Mouse (Mus musculus): ENCODE results near the gene Chst10.

Gene Chst10

DNA sequence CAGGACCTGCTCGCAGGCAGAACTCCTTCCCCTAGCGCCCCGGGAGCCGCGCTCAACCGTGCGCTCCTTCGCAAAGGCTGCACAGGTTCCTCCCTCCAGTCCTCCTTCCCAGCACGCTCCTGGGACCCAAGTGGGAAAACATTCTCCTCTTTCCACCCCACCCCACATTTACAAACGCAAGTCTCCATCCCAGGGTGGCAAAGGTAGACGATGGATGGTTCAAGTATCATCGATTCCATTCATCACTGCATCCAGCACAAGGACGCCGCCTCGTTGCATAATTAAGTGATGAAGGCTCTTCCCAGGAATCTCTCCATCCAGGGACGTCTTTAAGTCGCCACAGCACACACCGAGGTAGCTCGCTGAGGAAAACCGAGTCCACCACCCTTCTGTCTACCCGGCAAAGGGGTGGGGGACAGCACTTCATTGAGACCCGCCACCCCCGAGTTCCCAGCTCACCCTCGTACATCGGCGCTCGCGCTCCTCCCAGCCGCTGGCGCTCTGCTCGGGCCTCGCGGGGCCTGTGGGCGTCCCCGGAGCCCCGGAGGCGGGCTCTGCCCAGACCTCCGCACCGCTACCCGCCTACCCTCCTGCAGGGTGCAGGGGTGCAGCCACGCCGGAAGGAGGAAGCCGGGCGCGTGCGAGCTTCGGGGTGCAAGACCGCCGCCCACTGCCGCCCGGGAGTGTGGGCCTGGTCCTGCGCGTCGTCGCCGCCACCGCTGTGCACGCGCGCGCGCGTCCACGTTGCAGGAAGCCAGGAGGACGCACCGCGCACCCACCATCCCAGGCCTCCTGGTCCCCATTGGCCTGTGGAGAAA is at the start of gene Chst10:
Gene Chst10 (minus strand): TSS at position 731 of the 818 bp plus-strand sequence.
- under 1% methylated on average over 67 of the region's 67 CpGs for WGBS

GRCm38 (mm10) chr1:38939608-38940007 is 41.6 kb upstream of the Chst10 start:
- 34% methylated on average over 5 of the region's 5 CpGs for WGBS

GRCm38 (mm10) chr1:38938849-38939248 is 40.9 kb upstream of the Chst10 start, which contains the start of gene Nms:
Nms (plus strand) TSS chr1:38939149.
- WGBS: 84% methylated on average over 6 of the region's 6 CpGs

DNA sequence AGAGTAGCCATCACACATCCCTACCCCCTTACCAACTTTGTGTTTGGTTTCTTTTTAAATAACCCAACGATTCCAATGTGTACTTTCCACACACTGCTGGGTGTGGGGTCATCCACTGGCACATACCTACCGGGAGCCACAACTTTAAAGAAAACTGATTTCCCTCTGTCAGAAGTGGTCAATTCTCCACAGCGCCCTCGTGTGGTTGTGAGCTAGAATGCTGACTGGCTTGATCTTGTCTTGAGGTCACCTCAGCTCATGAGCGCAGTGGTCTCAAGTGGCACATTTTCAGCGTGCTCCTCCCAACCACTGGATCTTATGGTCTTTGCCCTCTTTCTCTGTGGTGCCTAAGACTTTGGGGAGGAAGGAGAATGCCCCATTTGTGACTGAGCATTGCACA is 38.8 kb upstream of the Chst10 start:
- 26% methylated on average over 6 of the region's 6 CpGs for WGBS

- 32% methylated on average over 5 of the region's 5 CpGs for WGBS
These were observed 36.7 kb upstream of the Chst10 start for GRCm38 (mm10) chr1:38934668-38935067.

GRCm38 (mm10) chr1:38930767-38931166 is 32.8 kb upstream of the Chst10 start:
- 42% methylated on average over 8 of the region's 8 CpGs for WGBS

DNA sequence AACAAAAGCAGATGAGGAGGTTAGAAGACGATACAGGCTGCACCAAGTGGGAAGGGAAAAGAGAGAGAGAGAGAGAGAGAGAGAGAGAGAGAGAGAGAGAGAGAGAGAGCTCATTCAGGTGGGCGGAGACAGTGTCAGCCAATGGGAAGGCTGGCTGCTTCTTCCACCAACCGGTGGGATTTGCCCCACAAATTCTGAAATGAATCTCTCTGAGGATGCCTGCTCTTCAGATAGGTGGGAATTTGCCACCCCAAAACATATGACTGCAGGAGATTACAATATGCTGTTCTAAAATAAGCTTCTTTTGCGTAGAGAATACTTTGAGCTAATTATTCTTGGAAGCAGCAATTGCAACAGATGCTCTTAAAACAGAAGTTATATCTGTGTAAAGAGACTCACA is 31.5 kb upstream of the Chst10 start:
- WGBS: 47% methylated on average over 4 of the region's 4 CpGs

GRCm38 (mm10) chr1:38928996-38929395 is 31.0 kb upstream of the Chst10 start:
- 55% methylated on average over 4 of the region's 4 CpGs for WGBS

GRCm38 (mm10) chr1:38903985-38904384 is 6.0 kb upstream of the Chst10 start:
- 85% methylated on average over 2 of the region's 2 CpGs for WGBS

DNA sequence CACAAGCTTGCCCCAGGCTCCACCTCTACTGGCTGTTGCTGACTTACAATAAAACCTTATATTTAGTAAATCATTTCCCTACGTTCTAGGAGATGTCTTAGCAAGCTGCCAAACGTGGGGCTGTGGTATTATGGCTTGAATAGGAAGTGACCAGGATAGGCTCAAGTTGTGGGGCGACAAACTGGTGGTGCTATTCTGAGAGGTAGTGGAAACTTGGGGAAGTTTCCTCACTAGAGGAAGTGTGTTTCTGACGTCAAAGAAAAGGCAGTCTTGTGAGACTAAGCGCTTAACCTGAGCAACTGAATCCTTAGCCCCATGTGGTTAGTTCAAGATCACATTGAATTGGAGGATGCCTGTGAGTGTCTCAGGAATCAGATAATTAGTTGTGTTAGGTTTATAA is 4.6 kb upstream of the Chst10 start:
- WGBS: 51% methylated on average over 5 of the region's 5 CpGs

- 53% methylated on average over 5 of the region's 5 CpGs for WGBS
These were observed 4.9 kb downstream of the Chst10 start for GRCm38 (mm10) chr1:38893081-38893480.

DNA sequence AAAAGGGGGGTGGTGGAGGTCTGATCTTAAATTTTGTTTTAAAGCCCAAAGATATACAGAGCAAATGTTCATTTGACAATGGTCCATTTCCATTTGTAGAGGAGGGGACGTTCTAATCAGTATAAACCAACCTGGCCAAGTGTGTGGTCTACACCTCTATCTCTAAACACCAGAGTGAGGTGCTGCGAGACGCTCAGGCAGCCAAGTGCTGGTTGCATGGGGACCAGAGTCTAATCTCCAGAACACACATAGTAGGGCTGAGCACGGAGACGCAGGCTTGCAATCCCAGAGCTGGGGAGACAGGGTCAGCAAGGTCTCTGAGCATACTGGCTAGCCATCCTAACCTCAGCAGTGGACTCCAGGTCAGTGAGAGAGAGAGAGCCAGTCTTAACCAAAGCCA is 6.5 kb downstream of the Chst10 start:
- WGBS: 97% methylated on average over 5 of the region's 5 CpGs

GRCm38 (mm10) chr1:38888803-38889202 is 9.2 kb downstream of the Chst10 start:
- 89% methylated on average over 6 of the region's 6 CpGs for WGBS

DNA sequence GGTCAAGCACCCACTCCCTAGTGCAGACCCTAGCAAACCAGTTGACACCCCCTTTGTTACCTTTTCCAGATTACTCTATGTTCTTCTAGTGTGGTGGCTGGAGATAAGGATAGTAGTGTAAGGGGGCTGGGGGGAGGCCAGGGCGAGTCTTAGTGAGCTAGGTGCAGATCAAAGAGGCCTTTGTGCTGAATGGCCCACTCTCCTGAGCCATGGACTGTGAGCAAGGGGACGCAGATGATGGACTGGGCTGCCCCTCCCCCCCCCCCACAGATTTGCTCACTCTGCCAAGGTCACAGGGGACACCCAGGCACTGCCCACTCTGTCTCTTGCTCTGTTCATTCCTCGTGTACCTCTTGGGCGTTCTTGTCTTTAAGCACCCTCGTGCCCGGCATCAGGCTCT is 10.9 kb downstream of the Chst10 start:
- WGBS: 79% methylated on average over 6 of the region's 6 CpGs

GRCm38 (mm10) chr1:38886602-38887001 is 11.4 kb downstream of the Chst10 start:
- WGBS: 82% methylated on average over 2 of the region's 2 CpGs

- 91% methylated on average over 2 of the region's 2 CpGs for WGBS
These were observed 12.0 kb downstream of the Chst10 start for GRCm38 (mm10) chr1:38885956-38886355.

DNA sequence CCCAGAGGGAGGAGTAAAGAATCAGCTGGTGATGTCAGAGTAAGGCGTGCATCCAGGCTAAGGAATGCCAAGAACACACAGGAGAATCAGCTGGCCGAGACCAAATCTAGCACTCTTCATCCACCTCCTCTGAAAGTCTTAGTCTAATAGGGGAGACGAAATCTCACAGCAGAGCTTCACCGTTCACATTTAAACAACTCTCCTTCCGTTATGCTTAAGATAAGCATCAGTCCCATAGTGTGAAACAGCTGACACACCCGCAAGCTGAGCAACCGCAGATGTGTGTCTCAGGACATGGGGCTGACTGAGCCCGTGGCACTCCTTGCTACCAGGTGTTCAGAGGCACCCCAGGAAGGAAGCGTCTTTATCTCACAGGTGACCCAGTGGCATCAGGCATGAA is 14.2 kb downstream of the Chst10 start:
- 72% methylated on average over 9 of the region's 9 CpGs for WGBS

DNA sequence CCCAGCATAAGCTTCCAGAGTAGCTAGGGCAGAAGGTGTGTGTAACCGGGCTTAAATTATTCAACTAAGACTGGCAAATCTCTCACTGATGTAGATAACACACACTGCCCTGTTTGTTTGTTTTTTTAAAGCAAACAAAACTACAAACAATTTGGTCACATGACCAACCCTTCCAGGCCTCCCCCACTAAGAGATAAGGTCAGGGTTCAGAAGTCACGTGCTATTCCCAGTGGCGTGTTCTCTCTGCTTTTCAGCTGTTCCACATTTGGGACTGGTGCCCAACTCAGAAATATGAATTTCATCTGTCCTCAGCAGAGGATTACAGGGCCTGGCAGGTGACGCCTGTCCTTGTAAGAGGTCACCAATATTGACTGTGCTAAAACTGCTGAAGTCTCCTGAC is 15.2 kb downstream of the Chst10 start:
- WGBS: 87% methylated on average over 4 of the region's 4 CpGs

GRCm38 (mm10) chr1:38881366-38881765 is 16.6 kb downstream of the Chst10 start:
- WGBS: 88% methylated on average over 4 of the region's 4 CpGs

DNA sequence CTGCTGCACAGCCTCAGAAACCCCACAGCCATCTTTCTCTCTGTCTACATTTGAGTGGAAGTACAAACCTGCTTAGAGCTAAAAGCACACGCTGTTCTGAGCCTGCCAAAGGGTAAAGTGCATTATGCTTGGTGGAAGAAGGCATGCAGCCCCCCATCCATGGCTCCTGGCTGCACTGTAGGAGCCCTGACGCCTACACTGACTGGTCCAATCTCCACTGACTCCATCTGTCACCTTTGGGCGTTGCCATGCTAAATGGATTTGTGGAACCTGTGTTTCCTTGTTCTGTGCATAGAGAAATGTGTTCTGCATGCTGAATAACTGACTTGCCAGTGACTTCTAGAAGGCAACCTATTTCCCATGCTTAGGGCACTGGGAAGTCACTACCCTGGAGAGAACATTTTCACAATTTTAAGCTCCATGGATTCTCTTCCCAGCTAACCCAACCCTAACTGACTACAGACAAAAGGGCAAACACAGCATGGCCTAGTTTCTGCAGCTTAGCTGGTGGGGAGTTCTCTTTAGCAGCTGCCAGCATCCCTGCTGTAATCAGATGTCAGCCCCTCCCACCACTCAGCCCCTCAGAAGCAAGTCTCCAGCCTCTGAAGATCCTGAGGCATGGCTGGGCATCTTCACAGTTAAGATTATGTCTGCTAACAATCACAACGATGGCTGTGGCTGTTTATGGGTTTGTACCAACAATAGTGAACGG is 21.1 kb downstream of the Chst10 start:
- WGBS: 53% methylated on average over 5 of the region's 5 CpGs

DNA sequence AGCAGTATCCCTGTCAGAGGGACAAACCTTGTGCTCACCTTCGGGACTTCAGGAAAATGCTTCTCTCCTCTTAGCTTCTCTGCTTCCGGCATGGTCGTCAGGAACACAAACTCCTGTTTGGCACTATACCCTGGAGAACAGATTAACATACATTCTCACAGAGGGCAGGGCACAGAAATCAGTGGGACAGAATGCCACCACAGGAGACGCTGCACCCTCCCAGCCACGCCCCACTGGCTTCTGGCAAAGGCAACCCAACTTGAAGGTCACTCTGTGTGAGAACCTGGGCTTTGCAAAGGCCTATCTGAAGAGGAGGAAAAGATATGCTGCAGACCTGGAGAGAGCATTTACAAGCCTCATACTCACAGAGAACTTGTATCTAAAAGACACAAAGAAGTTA is 24.1 kb downstream of the Chst10 start:
- WGBS: 91% methylated on average over 5 of the region's 5 CpGs

DNA sequence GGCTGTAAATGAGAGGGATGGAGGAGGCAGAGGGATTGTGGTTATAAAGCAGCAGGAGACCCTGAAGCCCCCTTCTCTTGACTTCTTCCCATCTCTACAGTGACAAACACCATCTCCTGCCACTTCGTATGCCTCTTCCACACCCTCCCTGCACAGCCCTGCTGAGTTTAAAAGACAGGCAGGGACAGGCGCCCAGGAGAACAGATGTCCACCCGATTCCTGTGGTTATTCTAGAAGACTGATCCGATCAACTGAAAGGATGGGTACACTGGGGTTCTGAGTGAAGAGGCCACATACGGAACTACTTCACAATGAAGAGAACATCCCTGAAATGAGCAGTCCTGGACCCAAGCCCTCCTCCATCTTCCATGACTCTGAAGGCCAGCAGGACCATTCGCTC is 26.1 kb downstream of the Chst10 start:
- WGBS: 80% methylated on average over 6 of the region's 6 CpGs
